Mouse (Mus musculus) T-helper 1 cell (primary cell): ENCODE data around the gene Npb.

ENCODE experiments used
- in situ Hi-C: fragments of 300-600 bp; cut with MboI, MseI; formaldehyde crosslinking; loops from one replicate; pipeline ENCODE4 v1.15.1; 2025; ENCODE audit warnings: high pct_unique_total_duplicates

Npb gene

DNA sequence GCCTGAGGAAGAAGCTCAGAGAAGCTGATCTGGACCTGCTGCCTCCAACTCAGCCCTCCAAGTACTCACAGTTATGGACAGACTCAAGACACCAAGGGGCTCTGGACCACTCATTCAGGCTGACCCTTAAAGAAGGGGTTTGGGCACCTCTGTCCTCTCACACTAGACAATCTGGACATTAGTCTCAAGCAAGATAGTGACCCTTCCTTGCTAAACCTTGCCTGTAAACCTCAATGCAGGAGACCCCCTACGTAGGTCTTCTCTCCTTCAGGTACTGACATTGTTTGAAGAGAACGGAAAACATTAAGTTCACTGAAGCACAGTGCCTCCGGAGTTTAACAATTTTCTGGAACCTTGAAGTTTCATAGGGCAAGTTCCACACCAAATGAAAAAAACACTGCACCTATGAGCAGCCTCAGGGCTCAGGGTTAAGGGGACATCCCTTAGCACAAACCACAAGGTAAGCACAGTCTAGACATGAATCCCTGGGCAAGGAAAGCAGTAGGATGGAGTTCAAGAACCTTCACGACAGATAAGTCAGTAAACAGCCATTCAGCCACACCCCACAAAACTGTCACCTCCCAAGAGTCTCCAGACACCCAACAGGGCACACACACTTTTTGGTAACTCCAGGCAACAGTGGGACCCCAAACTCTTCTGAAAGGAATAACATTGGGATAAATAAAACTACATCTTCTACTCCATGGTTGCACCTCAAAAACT is 23.6 kb downstream of the Npb start:
- in situ Hi-C loops, result no loop called here

- in situ Hi-C loops, result no loop called here
Measured at GRCm38 (mm10) chr11:120632559-120633519, 24.6 kb downstream of the Npb start.

DNA sequence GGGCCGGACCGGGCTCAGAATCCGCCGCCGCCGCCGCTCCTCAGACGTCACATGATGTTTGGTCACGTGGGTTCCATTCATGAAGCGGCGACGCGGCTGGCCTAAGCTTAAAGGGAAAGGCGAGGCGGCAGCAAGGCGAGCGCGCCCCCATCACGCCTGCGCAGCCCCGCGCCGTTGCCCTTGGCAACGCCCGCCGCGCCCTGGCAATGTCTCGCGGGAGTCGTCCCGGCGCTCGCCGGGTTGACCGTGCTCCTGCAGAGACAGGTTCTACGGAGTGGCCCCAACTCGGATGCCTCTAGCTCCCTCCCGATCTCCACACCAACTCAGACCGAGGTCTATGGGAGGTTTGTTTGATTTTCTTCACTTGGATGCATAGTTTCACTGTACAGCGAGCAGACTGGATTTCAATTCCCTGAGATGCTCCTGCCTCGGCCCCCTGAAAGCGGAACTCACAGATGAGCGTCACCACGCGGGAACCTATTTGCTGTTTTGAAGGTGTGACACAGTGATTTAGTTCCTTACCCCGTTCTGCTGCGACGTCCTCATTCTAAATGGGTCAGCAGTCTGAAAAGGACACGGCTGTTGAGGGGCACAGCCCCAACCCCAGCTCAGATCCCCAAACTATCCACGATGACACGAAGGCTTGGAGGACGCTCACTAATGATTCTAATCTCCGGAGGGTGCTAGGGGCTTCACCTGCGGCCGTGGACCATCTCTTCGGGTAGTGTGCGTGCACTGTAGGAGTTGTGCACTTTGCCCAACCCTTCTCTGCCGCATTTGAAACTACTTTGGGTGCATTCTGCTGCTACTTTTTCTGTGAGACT is 25.5 kb downstream of the Npb start, which contains the start of gene Mafg:
TSS of gene Mafg (minus strand) at position 81 of the 824 bp plus-strand sequence.
- in situ Hi-C loops, result no loop called here

DNA sequence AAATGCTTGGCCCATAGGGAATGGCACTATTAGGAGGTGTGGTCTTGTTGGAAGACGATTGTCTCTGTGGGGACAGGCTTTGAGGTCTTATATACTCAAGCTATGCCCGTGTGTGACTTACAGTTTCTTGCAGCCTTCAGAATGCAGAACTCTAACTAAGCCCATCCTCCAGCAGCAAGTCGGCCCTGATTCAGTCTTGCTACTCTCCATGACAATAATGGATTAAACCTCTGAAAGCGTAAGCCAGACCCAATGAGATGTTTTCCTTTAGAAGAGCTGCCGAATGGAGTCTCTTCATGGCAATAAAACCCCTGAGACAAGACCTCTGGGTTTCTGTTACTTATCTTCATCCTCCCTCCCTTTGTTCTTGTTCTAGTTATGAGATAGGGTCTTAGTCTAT is 26.5 kb downstream of the Npb start:
- in situ Hi-C loops, result no loop called here

DNA sequence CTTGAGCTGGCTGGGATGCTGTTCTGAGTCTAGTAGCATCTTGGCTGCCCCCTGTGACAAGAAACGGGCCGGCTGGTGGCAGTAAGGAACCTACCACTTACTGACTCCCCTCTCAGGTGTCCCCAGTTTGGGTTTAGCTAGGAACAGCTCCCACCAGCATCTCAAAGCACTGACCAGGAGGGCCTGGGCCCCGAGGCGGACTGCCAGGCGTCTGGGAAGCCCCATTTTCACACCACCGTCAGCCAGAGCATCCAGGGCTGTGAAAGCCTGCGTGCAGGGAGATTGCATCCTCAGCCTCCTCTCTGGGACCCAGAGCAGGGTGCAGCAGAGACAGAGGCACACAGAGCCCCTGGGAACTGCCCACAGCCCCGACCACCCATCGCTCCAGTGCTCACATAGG is 33.0 kb downstream of the Npb start:
- in situ Hi-C loops, result no loop called here

DNA sequence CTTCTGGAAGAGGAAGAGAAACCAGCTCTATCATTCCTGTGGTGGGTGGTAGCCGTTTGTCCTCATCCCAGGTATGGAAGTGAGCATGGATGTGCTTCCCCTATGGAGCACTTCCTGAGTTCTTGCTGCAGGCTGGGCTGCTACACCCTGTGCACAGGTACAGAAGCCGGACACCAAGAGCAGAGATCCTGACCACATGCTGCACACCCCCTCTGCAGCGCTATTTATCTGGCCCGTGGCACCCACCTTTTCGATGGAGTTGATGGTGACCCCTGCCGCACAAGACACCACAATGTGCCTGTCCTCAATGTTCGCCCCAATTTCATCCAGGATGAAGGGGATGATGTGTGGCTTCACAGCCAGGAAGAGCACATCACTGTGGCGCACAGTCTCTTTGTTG is 33.6 kb downstream of the Npb start:
- in situ Hi-C loops, result no loop called here

GRCm38 (mm10) chr11:120642939-120643600 is 34.8 kb downstream of the Npb start:
- in situ Hi-C loops, result no loop called here

DNA sequence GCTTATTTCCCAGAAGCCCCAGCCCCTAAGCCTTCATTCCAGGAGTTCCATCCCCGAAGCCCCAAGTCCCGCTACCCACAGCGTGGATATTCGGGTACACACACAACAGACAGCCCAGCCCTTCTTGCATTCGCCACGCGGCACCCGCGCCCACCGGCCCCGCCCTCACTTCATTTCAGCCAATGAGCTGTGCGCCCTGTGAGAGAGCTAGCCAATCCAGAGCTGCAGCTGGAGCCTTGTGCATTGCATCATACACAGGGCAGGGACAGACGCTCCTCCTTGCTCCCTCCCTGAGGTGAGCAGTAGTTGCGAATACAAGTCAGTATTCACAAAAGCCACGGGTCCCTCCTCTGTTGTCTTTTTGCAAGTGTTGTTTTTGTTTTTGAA is 35.3 kb downstream of the Npb start, which contains the start of gene Pycr1:
TSS of gene Pycr1 (minus strand) at position 169 of the 387 bp plus-strand sequence.
- in situ Hi-C loops, result no loop called here

DNA sequence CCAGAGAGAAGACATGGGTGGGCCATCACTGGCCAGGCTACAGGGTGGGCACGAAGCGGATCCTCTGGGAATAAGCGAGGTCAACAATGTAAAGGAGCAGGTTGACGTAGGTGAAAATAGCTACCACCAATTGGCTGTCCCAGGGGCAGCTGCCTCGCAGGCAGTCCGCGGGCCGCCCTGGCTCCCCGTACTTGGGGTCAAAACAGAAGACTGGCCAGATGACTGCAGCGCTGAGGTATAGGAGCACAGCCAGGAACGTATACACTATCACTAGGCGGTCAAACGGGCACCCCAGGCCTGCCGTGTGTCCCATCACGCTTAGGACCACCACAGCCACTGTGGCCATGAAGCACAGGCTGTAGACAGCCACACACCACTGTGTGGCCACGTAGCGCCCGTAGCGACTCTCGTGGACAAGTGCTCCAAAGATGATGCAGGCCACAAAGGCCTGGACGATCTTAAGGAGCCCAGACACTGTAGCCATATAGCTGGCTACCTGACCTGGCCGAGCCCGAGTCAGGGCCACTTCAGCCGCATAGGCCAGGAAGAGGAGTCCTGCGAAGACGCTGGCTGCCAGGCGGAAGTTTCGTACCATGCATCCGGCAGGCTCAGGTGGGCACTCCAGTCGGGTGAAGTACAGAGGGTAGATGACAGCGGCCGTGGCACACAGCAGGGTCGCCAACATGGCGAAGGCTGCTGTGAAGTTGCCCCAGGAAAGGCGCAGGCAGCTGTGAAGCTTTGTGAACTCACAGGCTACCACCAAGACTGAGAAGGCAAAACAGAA is 39.0 kb downstream of the Npb start:
- in situ Hi-C loops, result no loop called here

GRCm38 (mm10) chr11:120648001-120648476 is 39.8 kb downstream of the Npb start, which contains the start of gene Myadml2:
Gene Myadml2 (minus strand): TSS chr11:120648158.
- in situ Hi-C loops, result no loop called here

DNA sequence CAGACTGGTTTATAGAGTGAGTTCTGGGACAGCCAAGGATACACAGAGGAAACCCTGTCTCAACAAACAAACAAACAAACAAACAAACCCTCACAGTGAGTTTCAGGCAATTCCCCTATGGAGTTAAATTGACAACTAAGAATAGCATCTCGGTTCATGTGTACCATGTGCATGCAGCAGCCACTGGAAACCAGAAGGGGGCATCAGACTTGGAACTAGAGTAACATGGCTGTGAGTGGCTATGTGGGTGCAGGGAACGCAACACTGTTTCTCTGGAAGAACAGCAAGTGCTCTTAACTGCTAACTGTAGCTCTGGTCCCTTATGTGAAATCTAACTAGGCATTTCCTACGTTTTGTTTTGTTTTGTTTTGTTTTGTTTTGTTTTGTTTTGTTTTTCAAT is 43.6 kb downstream of the Npb start:
- in situ Hi-C loops, result no loop called here

DNA sequence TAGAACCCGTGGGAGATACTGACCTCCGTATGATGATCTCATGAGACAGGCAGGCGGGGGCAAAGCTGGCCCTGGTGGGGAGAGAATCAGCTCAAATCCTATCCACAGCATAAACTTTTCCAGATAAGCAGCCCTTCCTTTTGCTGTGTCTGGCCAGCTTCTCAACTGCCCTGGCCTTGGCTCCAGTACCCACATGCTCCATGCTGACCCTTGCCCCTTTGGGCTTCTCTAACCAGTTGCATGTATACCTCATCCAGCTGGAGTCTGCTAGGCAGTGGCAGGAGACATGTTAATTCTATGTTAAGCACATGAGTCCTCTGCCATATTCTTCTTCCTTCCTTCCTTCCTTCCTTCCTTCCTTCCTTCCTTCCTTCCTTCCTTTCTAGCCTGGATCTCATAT is 46.5 kb downstream of the Npb start:
- in situ Hi-C loops, result no loop called here

GRCm38 (mm10) chr11:120657301-120657700 is 49.0 kb downstream of the Npb start:
- in situ Hi-C loops, result no loop called here
